13 mouse cellular contexts compared by ENCODE assay signal in the genomic region with DNA sequence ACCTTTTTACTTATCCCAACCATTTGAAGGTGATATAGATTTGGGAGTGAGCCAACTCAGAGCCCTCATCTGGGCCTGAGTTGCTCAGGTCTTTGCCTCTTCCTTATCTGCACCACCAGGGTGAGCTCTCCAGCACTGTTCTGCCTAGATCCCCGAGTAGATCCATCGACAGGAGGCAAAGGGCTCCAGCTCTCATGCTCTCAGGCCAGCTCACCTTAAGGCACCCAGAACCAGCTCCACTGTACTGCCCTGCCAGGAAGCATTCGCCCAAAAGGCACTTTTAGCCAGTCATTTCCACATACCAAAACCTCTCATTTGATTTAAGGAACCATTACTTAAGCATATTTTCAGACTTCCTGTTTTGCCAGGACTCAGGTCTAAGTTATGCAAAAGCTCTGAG. TPM values are rescaled to one million over a fixed set of nuclear protein-coding genes. Genes with fewer than 3 reads are reported as not detected.
DNase-seq lines count a peak whose midpoint lies in the region; ATAC-seq and TF ChIP-seq lines count a peak whose summit lies in the region.
"Had no signal": no experiment of that assay in that cellular context is flagged by ENCODE, and none has a peak within 500 bp of the region (broad histone marks: within the 10 kb centered on the region; RNA-seq: fewer than 3 reads in every experiment).

No protein-coding gene starts in this region.

- WGBS in kidney, adult 2 months, result 36% methylated on average over 3 of the region's 3 CpGs

- H3K27ac ChIP-seq in kidney, adult 2 months (ENCODE audit: insufficient read depth, low read depth, low read length), result no peak overlapping the region
- H3K27ac ChIP-seq: embryonic facial prominence, embryonic 15.5 days; heart, embryonic 15.5 days had no signal

- no peaks in the 10 kb centered on the region for H3K9me3 ChIP-seq in G1E (replicated peaks)
- H3K9me3 ChIP-seq: embryonic facial prominence, embryonic 15.5 days; heart, embryonic 15.5 days had no signal

- H3K4me3 ChIP-seq in kidney, adult 2 months (ENCODE audit: insufficient read depth, low read depth, low read length), result no peak overlapping the region
- H3K4me3 ChIP-seq in G1E (ENCODE audit: low read depth, low read length), result no peak overlapping the region
- H3K4me3 ChIP-seq: embryonic facial prominence, embryonic 15.5 days; heart, embryonic 15.5 days had no signal

- TF ChIP-seq POLR2A in kidney, adult 2 months (IDR thresholded peaks at IDR 0.05; ENCODE audit: low read depth, low read length), result no peak

- no peak for DNase-seq in kidney, adult 2 months
- DNase-seq in kidney, postnatal 14 days, result no peak
- no peak for DNase-seq in G1E (ENCODE audit: low spot score)
- DNase-seq in thymus, postnatal 10 days (ENCODE audit: low spot score in 2 of 2), result no peak
- no peak for DNase-seq in urinary bladder, postnatal 36 days (ENCODE audit: low spot score in 2 of 2)
- DNase-seq in T-cell, adult 2 months (ENCODE audit: low spot score), result no peak
- DNase-seq: cerebellum, postnatal 10 days; layer of hippocampus, postnatal 36 days; lung, embryonic 14.5 days had no signal

- H3K27me3 ChIP-seq in kidney, adult 2 months (replicated peaks; ENCODE audit: control insufficient read depth, insufficient read depth, low read length), result no peaks in the 10 kb centered on the region
- no peaks in the 10 kb centered on the region for H3K27me3 ChIP-seq in G1E (ENCODE audit: insufficient read depth, low read length)
- H3K27me3 ChIP-seq: embryonic facial prominence, embryonic 15.5 days; heart, embryonic 15.5 days had no signal

- no peaks in the 10 kb centered on the region for H3K36me3 ChIP-seq in kidney, adult 2 months (ENCODE audit: control insufficient read depth, insufficient read depth, low read length)
- no peaks in the 10 kb centered on the region for H3K36me3 ChIP-seq in G1E (replicated peaks)
- H3K36me3 ChIP-seq: embryonic facial prominence, embryonic 15.5 days; heart, embryonic 15.5 days had no signal

- 0 out of 2 replicates have a peak, but pooled peaks cover 4% of the 10 kb centered on the region for H3K4me1 ChIP-seq in kidney, adult 2 months (ENCODE audit: control insufficient read depth, insufficient read depth, low read length)
- peaks cover 65% of the 10 kb centered on the region for H3K4me1 ChIP-seq in G1E (ENCODE audit: insufficient read depth, low read depth, low read length)
- H3K4me1 ChIP-seq: embryonic facial prominence, embryonic 15.5 days; heart, embryonic 15.5 days had no signal

- 0 out of 2 replicates have a peak, but pooled peaks have one; percentile 18 for TF ChIP-seq CTCF in kidney, adult 2 months (conservative IDR thresholded peaks at IDR 0.05; ENCODE audit: insufficient read depth, insufficient read length, low read depth, low read length)
- no peak for TF ChIP-seq CTCF in G1E (IDR thresholded peaks at IDR 0.05; ENCODE audit: low read depth, low read length)

- 0 out of 2 replicates have a peak, but pooled peaks have one; percentile 32 for ATAC-seq in G1E (ENCODE audit: extremely low read depth, insufficient number of reproducible peaks, low FRiP score, poor library complexity, severe bottlenecking)
- peak; percentile 93 to 97 for ATAC-seq in hematopoietic stem cell, adult 5-6 weeks (replicated peaks in 1 of 2; ENCODE audit: insufficient read depth in 1 of 2, low FRiP score in 2 of 2, low TSS enrichment in 1 of 2, low read depth in 1 of 2, poor library complexity in 2 of 2, severe bottlenecking in 2 of 2)
- peak; percentile 77 for ATAC-seq in megakaryocyte progenitor cell, adult 5-6 weeks (replicated peaks; ENCODE audit: poor library complexity)

RNA-seq across cellular contexts. Expression of a gene that starts 29.8 kb away (rescaled TPM):
- polyA plus RNA-seq in kidney, adult 2 months (2012; rRNA removed), result 3.3 and 5.3 TPM in 2 replicates
- 7.8 and 9.9 TPM in 2 replicates for total RNA-seq in G1E (2014; fragmentation: Nextera tagmentation)
- 5.1 and 6.1 TPM in 2 replicates for total RNA-seq in G1E (2017)
- polyA plus RNA-seq in G1E (2012), result 0.62 and 0.75 TPM in 2 replicates
- 4.4 and 6.0 TPM in 2 replicates for total RNA-seq in hematopoietic stem cell, adult 5-6 weeks (2017)
- total RNA-seq in megakaryocyte progenitor cell, adult 5-6 weeks (2015), result 3.8 and 4.9 TPM in 2 replicates
- total RNA-seq in megakaryocyte progenitor cell, adult 5-6 weeks (2017), result 2.3 and 4.1 TPM in 2 replicates

RNA-seq across cellular contexts. Expression of a gene that starts 30.1 kb away (rescaled TPM):
- polyA plus RNA-seq in kidney, adult 2 months (2012; rRNA removed), result 2.7 and 3.1 TPM in 2 replicates
- total RNA-seq in G1E (2014; fragmentation: Nextera tagmentation), result 32.7 and 46.3 TPM in 2 replicates
- total RNA-seq in G1E (2017), result 43.7 and 46.2 TPM in 2 replicates
- 1.1 and 2.0 TPM in 2 replicates for polyA plus RNA-seq in G1E (2012)
- 23.8 and 34.0 TPM in 2 replicates for total RNA-seq in hematopoietic stem cell, adult 5-6 weeks (2017)
- 12.6 and 17.9 TPM in 2 replicates for total RNA-seq in megakaryocyte progenitor cell, adult 5-6 weeks (2015)
- total RNA-seq in megakaryocyte progenitor cell, adult 5-6 weeks (2017), result 24.9 and 34.4 TPM in 2 replicates

RNA-seq across cellular contexts. Expression of a gene that starts 42.0 kb away (rescaled TPM):
- polyA plus RNA-seq in kidney, adult 2 months (2012; rRNA removed), result 3.5 and 8.1 TPM in 2 replicates
- 96.8 and 106 TPM in 2 replicates for total RNA-seq in G1E (2014; fragmentation: Nextera tagmentation)
- 416 and 492 TPM in 2 replicates for total RNA-seq in G1E (2017)
- polyA plus RNA-seq in G1E (2012), result 10.6 and 14.2 TPM in 2 replicates
- 439 and 591 TPM in 2 replicates for total RNA-seq in hematopoietic stem cell, adult 5-6 weeks (2017)
- 207 and 221 TPM in 2 replicates for total RNA-seq in megakaryocyte progenitor cell, adult 5-6 weeks (2015)
- total RNA-seq in megakaryocyte progenitor cell, adult 5-6 weeks (2017), result 388 and 505 TPM in 2 replicates

Comparison
In these comparisons a context has a peak if more than half of its experiments do, and no peak if none do; other contexts are left out.
1. ATAC-seq: peak in every context shown above with its lines; median percentile 95 in hematopoietic stem cell, adult 5-6 weeks; 77 in megakaryocyte progenitor cell, adult 5-6 weeks; 32 in G1E.